Mouse (Mus musculus): ENCODE results near the gene Icam1. TPM values are rescaled to one million over a fixed set of nuclear protein-coding genes. Genes with fewer than 3 reads are reported as not detected.
A peak's percentile ranks its signal among the peaks of the same experiment; 100 is the strongest.

Gene Icam1
- total and polyA plus RNA-seq, 3 experiments = 70.6 to 202 (median 102) TPM

DNA sequence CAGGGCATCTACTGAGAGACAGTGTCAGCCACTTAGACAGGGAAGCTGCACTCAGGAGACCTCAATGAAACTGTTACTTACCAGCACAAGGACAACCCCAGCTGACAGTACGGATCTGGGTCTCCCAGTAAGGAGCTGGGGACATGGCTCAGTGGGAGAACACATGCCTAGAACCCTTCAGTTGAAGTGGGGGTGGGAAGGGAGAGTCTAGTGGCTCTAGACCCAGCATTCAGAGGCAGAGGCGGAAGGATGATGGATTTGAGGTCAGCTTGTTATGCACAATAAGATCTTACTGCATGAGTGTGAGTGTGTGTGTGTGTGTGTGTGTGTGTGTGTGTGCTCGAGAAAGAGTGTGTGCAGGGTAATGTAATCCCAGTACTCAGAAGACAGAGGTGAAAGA lies 33.6 kb upstream of the Icam1 start:
- H3K4me3 ChIP-seq (replicated peaks in 1 of 3; ENCODE audit: low read depth in 2 of 3, low read length in 2 of 3, poor library complexity in 1 of 3) = no peak overlapping the region
- H3K27me3 ChIP-seq (replicated peaks) = peaks cover 5% of the 10 kb centered on the region
- no peak for DNase-seq (ENCODE audit: extremely low read depth)
- H3K79me2 ChIP-seq (replicated peaks; ENCODE audit: control insufficient read depth, extremely low read depth, insufficient read depth, poor library complexity, severe bottlenecking) = no peaks in the 10 kb centered on the region
- no peak for TF ChIP-seq PAX5 (IDR thresholded peaks at IDR 0.05; ENCODE audit: low read length)
- no peak overlapping the region for H3K27ac ChIP-seq (ENCODE audit: insufficient read depth, low read depth)
- H3K9ac ChIP-seq (ENCODE audit: insufficient read depth, low read depth) = no peak overlapping the region
- H3K4me1 ChIP-seq (ENCODE audit: control insufficient read depth in 1 of 2, insufficient read depth in 2 of 2) = peaks cover 14 to 52% of the 10 kb centered on the region in 2 experiments
- in situ Hi-C loops (cut with MboI; ENCODE audit: low pct_ligation_motif_present, low pct_unique_long_range_greater_than_20kb, low sequenced_read_pairs) = no loop called here
- H3K36me3 ChIP-seq (replicated peaks in 1 of 2; ENCODE audit: control insufficient read depth in 1 of 2, insufficient read depth in 1 of 2, low read length in 1 of 2) = no peaks in the 10 kb centered on the region
- dilution Hi-C loops (cut with MboI; ENCODE audit: extremely low pct_ligation_motif_present, extremely low pct_unique_long_range_greater_than_20kb, low sequenced_read_pairs) = no loop called here
- no peak overlapping the region for H3K4me2 ChIP-seq (ENCODE audit: insufficient read depth, low read depth, poor library complexity, severe bottlenecking)
- no peaks in the 10 kb centered on the region for H3K9me3 ChIP-seq (replicated peaks; ENCODE audit: low read length)

GRCm38 (mm10) chr9:20983169-20983568 lies 32.6 kb upstream of the Icam1 start:
- dilution Hi-C loops (cut with MboI; ENCODE audit: extremely low pct_ligation_motif_present, extremely low pct_unique_long_range_greater_than_20kb, low sequenced_read_pairs) = no loop called here

GRCm38 (mm10) chr9:20986952-20987686 lies 28.7 kb upstream of the Icam1 start:
- Histone ChIP-seq H3K9me3 (replicated peaks; ENCODE audit: low read length) (no peaks in the 10 kb centered on the region), H3K4me1 (ENCODE audit: control insufficient read depth in 1 of 2, insufficient read depth in 2 of 2) (peaks cover 11 to 43% of the 10 kb centered on the region in 2 experiments; a peak in 3 of 4 replicates), H3K27me3 (replicated peaks) (peaks cover 2% of the 10 kb centered on the region), H3K4me3 (replicated peaks in 1 of 3; ENCODE audit: low read depth in 2 of 3, low read length in 2 of 3, poor library complexity in 1 of 3) (no peak overlapping the region), H3K4me2 (ENCODE audit: insufficient read depth, low read depth, poor library complexity, severe bottlenecking) (no peak overlapping the region), H3K9ac (ENCODE audit: insufficient read depth, low read depth) (no peak overlapping the region), H3K79me2 (replicated peaks; ENCODE audit: control insufficient read depth, extremely low read depth, insufficient read depth, poor library complexity, severe bottlenecking) (no peaks in the 10 kb centered on the region), H3K27ac (ENCODE audit: insufficient read depth, low read depth) (no peak overlapping the region), H3K36me3 (replicated peaks in 1 of 2; ENCODE audit: control insufficient read depth in 1 of 2, insufficient read depth in 1 of 2, low read length in 1 of 2) (no peaks in the 10 kb centered on the region)
- dilution Hi-C loops (cut with MboI; ENCODE audit: extremely low pct_ligation_motif_present, extremely low pct_unique_long_range_greater_than_20kb, low sequenced_read_pairs) (no loop called here), in situ Hi-C loops (cut with MboI; ENCODE audit: low pct_ligation_motif_present, low pct_unique_long_range_greater_than_20kb, low sequenced_read_pairs) (no loop called here)
- DNase-seq (ENCODE audit: extremely low read depth) = no peak
- TF ChIP-seq POLR2A (IDR thresholded peaks at IDR 0.05; ENCODE audit: low read depth, low read length) (no peak), MAFK (IDR thresholded peaks at IDR 0.05; ENCODE audit: insufficient replicate concordance, low read length) (no peak), NELFE (IDR thresholded peaks at IDR 0.05; ENCODE audit: low read depth, low read length) (no peak), HCFC1 (IDR thresholded peaks at IDR 0.05; ENCODE audit: low read depth, low read length) (no peak), JUN (IDR thresholded peaks at IDR 0.05; ENCODE audit: insufficient read depth, low read depth, low read length) (no peak), POLR2AphosphoS2 (IDR thresholded peaks at IDR 0.05; ENCODE audit: low read depth, low read length) (no peak), KAT2A (IDR thresholded peaks at IDR 0.05; ENCODE audit: insufficient replicate concordance, low read length) (no peak), BHLHE40 (IDR thresholded peaks at IDR 0.05; ENCODE audit: low read depth, low read length) (no peak), RCOR1 (conservative IDR thresholded peaks at IDR 0.05; ENCODE audit: low read depth, low read length) (no peak)

More at GRCm38 (mm10) chr9:20983169-20983568, 32.6 kb upstream of the Icam1 start:
- no peaks in the 10 kb centered on the region for H3K9me3 ChIP-seq (replicated peaks; ENCODE audit: low read length)
- TF ChIP-seq CHD2 (IDR thresholded peaks at IDR 0.05; ENCODE audit: low read length) (peak; percentile 70), NELFE (IDR thresholded peaks at IDR 0.05; ENCODE audit: low read depth, low read length) (no peak), ETS1 (conservative IDR thresholded peaks at IDR 0.05; ENCODE audit: low read depth, low read length) (peak; percentile 89), HCFC1 (IDR thresholded peaks at IDR 0.05; ENCODE audit: low read depth, low read length) (peak; percentile 39; the same call in 1 of the 2 replicates), POLR2A (IDR thresholded peaks at IDR 0.05; ENCODE audit: low read depth, low read length) (peak; percentile 36; the same call in 1 of the 2 replicates), MEF2A (IDR thresholded peaks at IDR 0.05; ENCODE audit: borderline replicate concordance, low read depth, low read length) (no peak), TBP (conservative IDR thresholded peaks at IDR 0.05; ENCODE audit: low read depth, low read length) (0 out of 2 replicates have a peak, but pooled peaks have one; percentile 26), TCF12 (IDR thresholded peaks at IDR 0.05; ENCODE audit: low read depth, low read length) (peak; percentile 30; the same call in 1 of the 2 replicates), MAFK (IDR thresholded peaks at IDR 0.05; ENCODE audit: insufficient replicate concordance, low read length) (peak; percentile 89), ELF1 (IDR thresholded peaks at IDR 0.05; ENCODE audit: low read depth, low read length) (peak; percentile 80), BHLHE40 (IDR thresholded peaks at IDR 0.05; ENCODE audit: low read depth, low read length) (peak; percentile 71), MYC (IDR thresholded peaks at IDR 0.05; ENCODE audit: low read depth, low read length) (no peak; the same call in 1 of the 2 replicates), PAX5 (IDR thresholded peaks at IDR 0.05; ENCODE audit: low read length) (no peak)
- peak overlapping the region; percentile 15; the same call in 1 of the 2 replicates for H3K9ac ChIP-seq (ENCODE audit: insufficient read depth, low read depth)
- peak; percentile 76 for DNase-seq (ENCODE audit: extremely low read depth)
- H3K4me2 ChIP-seq (ENCODE audit: insufficient read depth, low read depth, poor library complexity, severe bottlenecking) = peak overlapping the region; percentile 30; the same call in 1 of the 2 replicates
- no peaks in the 10 kb centered on the region for H3K36me3 ChIP-seq (replicated peaks in 1 of 2; ENCODE audit: control insufficient read depth in 1 of 2, insufficient read depth in 1 of 2, low read length in 1 of 2)
- peaks cover 5% of the 10 kb centered on the region for H3K27me3 ChIP-seq (replicated peaks)
- peak overlapping the region in 1 of 3 experiments; percentile 33 for H3K4me3 ChIP-seq (replicated peaks in 1 of 3; ENCODE audit: low read depth in 2 of 3, low read length in 2 of 3, poor library complexity in 1 of 3)
- no peaks in the 10 kb centered on the region for H3K79me2 ChIP-seq (replicated peaks; ENCODE audit: control insufficient read depth, extremely low read depth, insufficient read depth, poor library complexity, severe bottlenecking)
- H3K4me1 ChIP-seq (ENCODE audit: control insufficient read depth in 1 of 2, insufficient read depth in 2 of 2) = peaks cover 16 to 61% of the 10 kb centered on the region in 2 experiments
- in situ Hi-C loops (cut with MboI; ENCODE audit: low pct_ligation_motif_present, low pct_unique_long_range_greater_than_20kb, low sequenced_read_pairs) = no loop called here
- no peak overlapping the region for H3K27ac ChIP-seq (ENCODE audit: insufficient read depth, low read depth)

All from CH12.LX (cell line).